Mouse (Mus musculus) spleen, adult 2 months (tissue): ENCODE results near the gene Klf11. TPM values are rescaled to one million over a fixed set of nuclear protein-coding genes. Genes with fewer than 3 reads are reported as not detected.
A peak's percentile ranks its signal among the peaks of the same experiment; 100 is the strongest.

Experiments
- DNase-seq, 2 experiments: peaks; one replicate each; pipeline versions ENCODE4 v3.0.0 to v3.0.0-alpha.2; 2012 to 2021; ENCODE audit warnings: low spot score in 2 of 2, low read depth in 1 of 2
- H3K27ac ChIP-seq: fragments of 200-500 bp; 2 replicates; pipeline ENCODE4 v1.5.1; 2012; ENCODE audit warnings: low read length, inconsistent platforms; ENCODE audit not compliant: insufficient read depth
- H3K27me3 ChIP-seq: fragments of 200-500 bp; 2 replicates; pipeline ENCODE4 v1.6.1; 2012; ENCODE audit warnings: mild to moderate bottlenecking, moderate library complexity, low read length, inconsistent platforms; ENCODE audit not compliant: control insufficient read depth, insufficient read depth
- H3K36me3 ChIP-seq: fragments of 200-500 bp; 2 replicates; pipeline ENCODE4 v1.6.1; 2012; ENCODE audit warnings: mild to moderate bottlenecking, low read length, inconsistent platforms; ENCODE audit not compliant: control insufficient read depth, insufficient read depth
- H3K4me1 ChIP-seq: fragments of 200-500 bp; 2 replicates; pipeline ENCODE4 v1.6.1; 2011; ENCODE audit warnings: inconsistent platforms; ENCODE audit not compliant: control insufficient read depth, insufficient read depth, insufficient read length
- H3K4me3 ChIP-seq: fragments of 200-500 bp; 2 replicates; pipeline ENCODE4 v1.5.1; 2011; ENCODE audit warnings: mild to moderate bottlenecking, inconsistent platforms; ENCODE audit not compliant: insufficient read depth, insufficient read length; ENCODE audit errors: extremely low read depth
- CTCF ChIP-seq: fragments of 200-500 bp; IDR thresholded peaks from 2 replicates; pipeline ENCODE4 v1.5.1; 2011; ENCODE audit warnings: mild to moderate bottlenecking, inconsistent platforms; ENCODE audit not compliant: insufficient read depth, insufficient read length, insufficient replicate concordance; ENCODE audit errors: extremely low read depth
- POLR2A ChIP-seq: fragments of 200-500 bp; IDR thresholded peaks from 2 replicates; pipeline ENCODE4 v1.6.1; 2011; ENCODE audit warnings: low read depth, low read length, inconsistent platforms
- WGBS: fragments of 180-500 bp; shearing (Covaris S2); methylation state at CpG from one replicate; pipeline ENCODE4 v1.1.7; 2018; 5-methylcytosine and 5-hydroxymethylcytosine counted together
- polyA plus RNA-seq: library from polyadenylated mRNA; depleted of rRNA; stranded (reverse); fragments of >200 nt; gene quantifications from 2 replicates; pipeline ENCODE4 v1.2.3, GENCODE M21; 2012

Gene Klf11
- polyA plus RNA-seq, 1 experiment, result 8.2 TPM

DNA sequence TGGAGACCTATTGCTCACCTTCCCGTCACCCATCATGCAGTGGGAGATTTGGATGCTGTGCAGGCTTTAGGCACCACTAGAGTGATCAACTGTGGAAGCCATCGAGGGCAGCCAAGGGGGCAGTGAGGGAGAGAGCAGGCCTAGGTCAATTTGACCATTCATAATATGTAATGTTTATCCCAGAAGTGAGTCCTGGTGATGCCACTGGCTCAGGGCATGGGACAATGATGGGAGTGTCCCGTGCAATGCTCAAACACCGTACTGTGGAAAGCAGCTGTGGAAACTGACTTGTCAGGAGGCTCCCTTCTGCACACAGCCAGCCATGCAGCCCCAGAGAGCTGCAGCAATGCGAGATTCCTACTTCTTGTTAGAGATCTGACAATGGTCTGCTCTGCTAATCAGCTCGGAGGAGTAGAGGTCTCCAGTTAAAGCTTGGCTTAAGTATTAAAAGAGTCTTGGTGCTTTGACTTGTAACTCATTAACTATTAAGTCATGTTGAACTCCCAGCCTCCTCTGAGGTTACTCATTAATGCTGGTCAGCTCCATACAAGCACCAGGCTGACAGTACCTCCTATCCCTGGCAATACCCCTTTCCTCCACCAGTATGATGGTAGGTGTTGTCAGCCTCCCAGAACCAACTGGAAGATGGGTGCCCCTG is 35.1 kb downstream of the Klf11 start:
- DNase-seq, result no peak
- Histone ChIP-seq H3K27me3 (no peaks in the 10 kb centered on the region), H3K36me3 (no peaks in the 10 kb centered on the region), H3K4me3 (no peak overlapping the region), H3K4me1 (no peaks in the 10 kb centered on the region), H3K27ac (no peak overlapping the region)
- TF ChIP-seq POLR2A, result no peak
- no peak for TF ChIP-seq CTCF
- 87% methylated on average over 6 of the region's 6 CpGs for WGBS

DNA sequence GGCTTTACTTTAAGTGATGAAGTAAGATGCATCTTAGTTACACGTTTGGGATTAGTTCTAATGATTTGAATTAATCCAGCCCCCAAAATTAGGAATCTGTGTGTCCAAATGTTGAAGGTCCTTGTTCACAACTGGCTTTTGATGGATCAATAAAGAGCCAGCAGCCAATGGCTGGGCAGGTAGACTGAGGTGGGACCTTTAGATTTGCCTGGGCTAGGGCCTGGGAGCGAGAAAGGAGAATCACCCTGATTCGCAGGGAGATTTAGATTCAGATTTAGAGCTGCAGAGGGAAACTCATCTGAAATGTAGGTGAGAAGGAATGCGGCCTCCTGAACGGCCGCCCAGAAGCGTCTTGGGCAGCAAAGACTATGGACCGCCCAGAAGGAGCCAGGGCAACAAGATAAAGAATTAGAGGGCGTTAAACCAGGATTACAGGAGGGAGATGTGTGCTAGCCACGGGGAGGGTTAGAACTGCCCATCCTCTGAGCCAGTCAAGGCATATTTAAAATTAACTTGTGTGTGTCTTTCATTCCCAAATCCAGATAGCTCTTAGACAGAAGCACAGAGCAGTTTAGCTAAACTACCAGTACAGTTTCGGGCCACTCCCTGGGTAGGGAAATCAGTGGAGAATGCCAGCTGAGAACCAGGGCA is 35.7 kb downstream of the Klf11 start:
- no peak overlapping the region for H3K27ac ChIP-seq
- no peaks in the 10 kb centered on the region for H3K27me3 ChIP-seq
- no peaks in the 10 kb centered on the region for H3K36me3 ChIP-seq
- no peak for DNase-seq
- H3K4me1 ChIP-seq, result no peaks in the 10 kb centered on the region
- WGBS, result 86% methylated on average over 11 of the region's 11 CpGs
- no peak for TF ChIP-seq CTCF
- TF ChIP-seq POLR2A, result no peak
- no peak overlapping the region for H3K4me3 ChIP-seq

- Histone ChIP-seq H3K4me3 (no peak overlapping the region), H3K27ac (no peak overlapping the region), H3K4me1 (no peaks in the 10 kb centered on the region), H3K36me3 (no peaks in the 10 kb centered on the region), H3K27me3 (no peaks in the 10 kb centered on the region)
- WGBS, result 85% methylated on average over 3 of the region's 3 CpGs
- no peak for TF ChIP-seq POLR2A
- TF ChIP-seq CTCF, result no peak
- DNase-seq, result no peak
Observed at GRCm38 (mm10) chr12:24690351-24690750, 39.3 kb downstream of the Klf11 start.

DNA sequence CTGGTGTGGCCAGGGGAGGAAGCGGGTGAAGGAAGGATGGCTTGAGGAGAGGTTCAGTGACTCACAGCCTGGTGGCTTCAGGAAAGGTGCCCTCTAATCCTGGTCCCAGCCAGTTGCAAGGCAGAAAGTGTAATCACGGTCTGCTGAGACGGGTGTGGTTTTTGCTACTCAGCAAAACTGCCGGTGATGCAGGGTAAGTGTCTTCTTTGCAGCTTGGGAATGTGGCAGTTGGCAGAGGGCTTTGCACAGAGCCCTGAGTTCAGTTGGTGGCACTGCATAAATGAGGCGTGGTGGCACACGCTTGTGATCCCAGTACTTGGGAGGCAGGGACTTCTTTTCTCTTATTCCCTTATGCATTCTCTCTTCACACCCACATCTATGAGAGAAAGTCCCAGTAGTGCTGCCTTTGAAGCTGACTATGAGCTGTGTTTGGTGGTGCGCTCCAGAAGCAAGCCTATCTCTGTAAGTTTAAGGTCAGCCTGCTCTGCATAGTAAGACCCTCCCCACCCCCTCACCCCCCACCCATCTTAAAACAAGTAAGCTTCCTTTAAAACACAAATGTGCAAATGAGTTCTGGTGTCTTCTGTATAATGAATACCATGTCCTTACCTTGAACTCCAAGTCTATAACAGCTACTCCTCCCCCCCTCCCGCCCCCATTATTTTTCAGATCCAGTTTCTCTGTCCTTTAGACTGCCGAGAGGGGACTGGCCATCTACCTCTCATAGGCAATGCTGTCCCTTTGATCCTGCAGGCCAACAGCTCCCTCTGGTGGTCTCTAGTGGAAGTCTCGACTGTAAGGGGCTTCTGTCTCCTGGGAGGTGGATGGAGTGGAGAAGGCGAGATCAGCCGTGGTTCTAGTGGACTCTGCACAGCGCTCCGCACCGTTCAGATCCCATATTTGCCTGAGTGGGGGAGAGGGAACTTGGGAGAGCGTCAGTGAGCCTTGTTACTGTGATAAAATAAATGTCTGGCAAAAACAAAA is 45.7 kb downstream of the Klf11 start:
- 40% methylated on average over 16 of the region's 16 CpGs for WGBS
- Histone ChIP-seq H3K27ac (no peak overlapping the region), H3K27me3 (no peaks in the 10 kb centered on the region), H3K4me3 (no peak overlapping the region), H3K4me1 (no peaks in the 10 kb centered on the region), H3K36me3 (no peaks in the 10 kb centered on the region)
- TF ChIP-seq POLR2A (no peak), CTCF (peak; percentile 94; the same call in 1 of the 2 replicates)
- peak; percentile 41 to 74 for DNase-seq

DNA sequence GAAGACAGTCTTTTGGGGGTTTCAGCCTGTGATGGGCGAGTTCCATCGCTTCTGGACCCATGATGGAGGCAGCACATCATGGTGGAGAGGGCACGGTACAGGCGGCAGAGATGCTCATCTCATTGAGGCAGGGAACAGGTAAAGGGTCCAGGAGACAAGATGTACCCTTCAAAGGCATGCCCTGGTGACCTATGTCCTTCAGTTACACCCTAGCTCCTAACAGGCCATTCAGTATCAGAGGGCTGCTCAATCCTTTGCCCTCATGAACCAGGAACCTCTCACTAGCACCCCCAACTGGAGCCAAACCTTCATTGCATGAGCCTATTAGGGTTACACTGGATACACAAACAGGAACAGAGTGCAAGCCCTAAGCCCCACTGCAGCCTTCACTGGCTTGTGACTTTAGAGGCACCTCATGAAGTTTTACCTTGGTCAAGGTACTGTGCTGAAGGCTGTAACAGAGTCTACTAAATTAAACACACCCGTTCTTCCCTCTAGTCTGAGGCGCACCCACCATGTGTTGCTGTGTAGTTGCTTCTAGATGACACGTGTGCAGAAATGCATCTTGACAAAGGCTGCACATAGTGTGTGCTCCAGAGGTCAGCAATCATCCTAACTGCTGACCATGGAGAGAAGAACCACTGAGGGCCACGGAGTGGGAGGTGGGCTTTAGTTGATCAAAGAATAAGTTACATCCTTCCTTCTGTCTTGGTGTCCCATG is 46.6 kb downstream of the Klf11 start:
- WGBS, result 63% methylated on average over 8 of the region's 8 CpGs
- Histone ChIP-seq H3K36me3 (no peaks in the 10 kb centered on the region), H3K4me3 (no peak overlapping the region), H3K27me3 (no peaks in the 10 kb centered on the region), H3K4me1 (no peaks in the 10 kb centered on the region), H3K27ac (no peak overlapping the region)
- TF ChIP-seq POLR2A (no peak), CTCF (no peak)
- DNase-seq, result no peak

GRCm38 (mm10) chr12:24698514-24698913 is 47.4 kb downstream of the Klf11 start:
- H3K27ac ChIP-seq, result no peak overlapping the region
- WGBS, result 87% methylated on average over 3 of the region's 3 CpGs
- no peak overlapping the region for H3K4me3 ChIP-seq
- TF ChIP-seq CTCF (no peak), POLR2A (no peak)
- H3K27me3 ChIP-seq, result no peaks in the 10 kb centered on the region
- H3K36me3 ChIP-seq, result no peaks in the 10 kb centered on the region
- no peak for DNase-seq
- H3K4me1 ChIP-seq, result no peaks in the 10 kb centered on the region
